Comparison of ENCODE assay signal across 9 mouse cellular contexts in the genomic region with DNA sequence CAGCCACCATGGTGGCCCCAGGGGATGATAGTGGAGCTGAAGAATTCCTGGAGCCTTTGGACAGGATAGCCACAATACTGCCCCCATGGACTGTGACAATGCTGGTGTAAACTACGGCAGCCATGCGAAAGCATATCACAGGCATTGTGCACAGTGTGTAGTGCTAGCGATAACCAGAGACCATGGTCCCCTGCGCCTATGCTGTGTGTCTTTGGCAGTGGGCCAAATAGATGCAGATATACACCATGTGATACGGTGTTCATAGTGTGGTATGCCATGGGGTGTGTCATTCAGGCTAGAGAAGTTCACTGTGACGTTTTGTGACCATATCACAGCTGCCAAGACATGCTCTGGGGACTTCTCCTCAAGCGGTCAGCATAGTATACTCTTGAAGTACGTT.
DNase-seq lines count a peak whose midpoint lies in the region; ATAC-seq and TF ChIP-seq lines count a peak whose summit lies in the region.
"Had no signal": no experiment of that assay in that cellular context is flagged by ENCODE, and none has a peak within 500 bp of the region (broad histone marks: within the 10 kb centered on the region; RNA-seq: fewer than 3 reads in every experiment).

No protein-coding gene starts in this region.

- no peak overlapping the region for H3K4me3 ChIP-seq in left cerebral cortex, adult 2 months
- no peak overlapping the region for H3K4me3 ChIP-seq in embryonic facial prominence, embryonic 13.5 days
- no peak overlapping the region for H3K4me3 ChIP-seq in hindbrain, embryonic 12.5 days
- no peak overlapping the region for H3K4me3 ChIP-seq in midbrain, embryonic 16.5 days (ENCODE audit: low read depth, low read length)
- H3K4me3 ChIP-seq: myocyte had no signal

- H3K27ac ChIP-seq in left cerebral cortex, adult 2 months: peak overlapping the region; percentile 22; the same call in 1 of the 2 replicates
- peak overlapping the region; percentile 78 for H3K27ac ChIP-seq in embryonic facial prominence, embryonic 13.5 days
- peak overlapping the region; percentile 73 for H3K27ac ChIP-seq in hindbrain, embryonic 12.5 days
- 0 out of 2 replicates have a peak overlapping the region, but pooled peaks have one; percentile 50 for H3K27ac ChIP-seq in midbrain, embryonic 16.5 days (ENCODE audit: low read length)

- H3K27me3 ChIP-seq in embryonic facial prominence, embryonic 13.5 days: no peaks in the 10 kb centered on the region
- no peaks in the 10 kb centered on the region for H3K27me3 ChIP-seq in hindbrain, embryonic 12.5 days
- no peaks in the 10 kb centered on the region for H3K27me3 ChIP-seq in midbrain, embryonic 16.5 days (ENCODE audit: control insufficient read depth, insufficient read depth, low read depth, low read length)

- no peak for DNase-seq in left cerebral cortex, adult 2 months (ENCODE audit: extremely low spot score in 1 of 2, low spot score in 2 of 2)
- DNase-seq in left cerebral cortex, postnatal 36 days (ENCODE audit: low spot score in 2 of 2): no peak
- DNase-seq in thymus, postnatal 4 days: no peak
- DNase-seq in frontal cortex, adult 2 months (ENCODE audit: extremely low spot score in 1 of 2, low spot score in 1 of 2): no peak

- H3K4me1 ChIP-seq in embryonic facial prominence, embryonic 13.5 days: peaks cover 39% of the 10 kb centered on the region
- peaks cover 24% of the 10 kb centered on the region for H3K4me1 ChIP-seq in hindbrain, embryonic 12.5 days
- peaks cover 19% of the 10 kb centered on the region for H3K4me1 ChIP-seq in midbrain, embryonic 16.5 days (ENCODE audit: control insufficient read depth, insufficient read depth, low read length)

- ATAC-seq in embryonic facial prominence, embryonic 13.5 days (ENCODE audit: insufficient number of reproducible peaks, insufficient read depth, low FRiP score, low TSS enrichment, low read depth): peak; percentile 43; the same call in 1 of the 2 replicates
- ATAC-seq in hindbrain, embryonic 12.5 days (ENCODE audit: low FRiP score): peak; percentile 71; the same call in 1 of the 2 replicates
- peak; percentile 47; the same call in 1 of the 2 replicates for ATAC-seq in midbrain, embryonic 16.5 days
- no peak for ATAC-seq in monocyte, adult 5-6 weeks (replicated peaks; ENCODE audit: insufficient number of reproducible peaks, low FRiP score, low TSS enrichment, poor library complexity, severe bottlenecking)

- WGBS in embryonic facial prominence, embryonic 13.5 days: 55% methylated on average over 8 of the region's 8 CpGs
- 61% methylated on average over 8 of the region's 8 CpGs for WGBS in hindbrain, embryonic 12.5 days
- 62% methylated on average over 8 of the region's 8 CpGs for WGBS in midbrain, embryonic 16.5 days

- H3K4me2 ChIP-seq in embryonic facial prominence, embryonic 13.5 days: no peak overlapping the region
- no peak overlapping the region for H3K4me2 ChIP-seq in hindbrain, embryonic 12.5 days (replicated peaks)
- no peak overlapping the region for H3K4me2 ChIP-seq in midbrain, embryonic 16.5 days (ENCODE audit: low read length)

- no peak overlapping the region for H3K9ac ChIP-seq in embryonic facial prominence, embryonic 13.5 days
- no peak overlapping the region for H3K9ac ChIP-seq in hindbrain, embryonic 12.5 days
- H3K9ac ChIP-seq in midbrain, embryonic 16.5 days (ENCODE audit: low read depth, low read length): no peak overlapping the region

- no peak for TF ChIP-seq CTCF in left cerebral cortex, adult 2 months (IDR thresholded peaks at IDR 0.05)

- intact Hi-C loops in left cerebral cortex, adult 2 months (cut with DNase I): no loop called here
- intact Hi-C loops in left cerebral cortex, postnatal 36 days (cut with DNase I): no loop called here

- peaks cover 16% of the 10 kb centered on the region; the same call in 1 of the 2 replicates for H3K36me3 ChIP-seq in embryonic facial prominence, embryonic 13.5 days
- no peaks in the 10 kb centered on the region for H3K36me3 ChIP-seq in hindbrain, embryonic 12.5 days
- no peaks in the 10 kb centered on the region for H3K36me3 ChIP-seq in midbrain, embryonic 16.5 days (ENCODE audit: control insufficient read depth, insufficient read depth, low read length)

- peaks cover 5% of the 10 kb centered on the region; the same call in 1 of the 2 replicates for H3K9me3 ChIP-seq in embryonic facial prominence, embryonic 13.5 days
- H3K9me3 ChIP-seq in hindbrain, embryonic 12.5 days (replicated peaks): peaks cover 4% of the 10 kb centered on the region; the same call in 1 of the 2 replicates
- H3K9me3 ChIP-seq in midbrain, embryonic 16.5 days (replicated peaks; ENCODE audit: control insufficient read depth, low read length, poor library complexity, severe bottlenecking): peaks cover 4% of the 10 kb centered on the region

Comparison
In these comparisons a context has a peak if more than half of its experiments do, and no peak if none do; other contexts are left out.
1. H3K27ac ChIP-seq: peak in every context shown above with its lines; median percentile 78 in embryonic facial prominence, embryonic 13.5 days; 73 in hindbrain, embryonic 12.5 days; 50 in midbrain, embryonic 16.5 days; 22 in left cerebral cortex, adult 2 months.